ENCODE assay signal across 11 mouse cellular contexts in the genomic region with DNA sequence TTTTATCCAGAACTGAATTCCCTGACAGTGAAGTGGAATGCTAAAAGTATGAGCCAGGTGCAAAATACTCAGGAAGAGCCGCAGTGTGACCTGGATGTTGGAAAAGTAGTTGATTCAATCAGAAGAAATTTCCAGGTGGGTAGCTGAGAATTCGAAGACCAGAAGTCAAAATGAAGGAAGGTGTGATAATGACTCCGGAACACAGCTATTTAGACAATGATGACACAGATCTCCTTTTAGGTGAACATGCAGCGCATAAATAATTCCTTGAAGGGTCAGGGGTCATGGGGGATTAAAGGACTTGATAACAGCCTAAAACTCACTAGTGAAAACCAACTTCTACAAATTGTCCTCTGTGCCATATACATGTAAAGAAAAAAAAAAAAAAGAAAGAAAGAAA. TPM values are rescaled to one million over a fixed set of nuclear protein-coding genes. Genes with fewer than 3 reads are reported as not detected.
DNase-seq lines count a peak whose midpoint lies in the region; ATAC-seq and TF ChIP-seq lines count a peak whose summit lies in the region.
"Had no signal": no experiment of that assay in that cellular context is flagged by ENCODE, and none has a peak within 500 bp of the region (broad histone marks: within the 10 kb centered on the region; RNA-seq: fewer than 3 reads in every experiment).

No protein-coding gene starts in this region.

- no peak overlapping the region for H3K4me3 ChIP-seq in kidney, postnatal 0 days (replicated peaks; ENCODE audit: low read depth, low read length)
- peak overlapping the region; percentile 63; the same call in 1 of the 2 replicates for H3K4me3 ChIP-seq in hindbrain, embryonic 13.5 days
- no peak overlapping the region for H3K4me3 ChIP-seq in midbrain, embryonic 15.5 days

- no peaks in the 10 kb centered on the region for H3K27me3 ChIP-seq in kidney, postnatal 0 days (ENCODE audit: insufficient read depth, low read length)
- H3K27me3 ChIP-seq in hindbrain, embryonic 13.5 days, result no peaks in the 10 kb centered on the region
- H3K27me3 ChIP-seq in midbrain, embryonic 15.5 days (replicated peaks), result no peaks in the 10 kb centered on the region
- H3K27me3 ChIP-seq: limb, embryonic 12.5 days; megakaryocyte, embryonic 14.5 days had no signal

- ATAC-seq in kidney, postnatal 0 days (replicated peaks; ENCODE audit: low FRiP score, low read depth), result no peak
- no peak for ATAC-seq in hindbrain, embryonic 13.5 days (ENCODE audit: low FRiP score)
- no peak for ATAC-seq in midbrain, embryonic 15.5 days (replicated peaks)

- H3K4me1 ChIP-seq in kidney, postnatal 0 days (replicated peaks; ENCODE audit: insufficient read depth, low read length), result peaks cover 11% of the 10 kb centered on the region; the same call in 1 of the 2 replicates
- peaks cover 21% of the 10 kb centered on the region for H3K4me1 ChIP-seq in hindbrain, embryonic 13.5 days (replicated peaks)
- H3K4me1 ChIP-seq in midbrain, embryonic 15.5 days, result peaks cover 18% of the 10 kb centered on the region

- no peak overlapping the region for H3K9ac ChIP-seq in kidney, postnatal 0 days (ENCODE audit: low read depth, low read length)
- no peak overlapping the region for H3K9ac ChIP-seq in hindbrain, embryonic 13.5 days
- H3K9ac ChIP-seq in midbrain, embryonic 15.5 days, result no peak overlapping the region

- 0 out of 2 replicates have a peak overlapping the region, but pooled peaks have one; percentile 26 for H3K27ac ChIP-seq in kidney, postnatal 0 days
- H3K27ac ChIP-seq in hindbrain, embryonic 13.5 days, result peak overlapping the region; percentile 100; the same call in 1 of the 2 replicates
- no peak overlapping the region for H3K27ac ChIP-seq in midbrain, embryonic 15.5 days

- H3K36me3 ChIP-seq in kidney, postnatal 0 days (ENCODE audit: insufficient read depth, low read length), result peaks cover 10% of the 10 kb centered on the region; the same call in 1 of the 2 replicates
- peaks cover 23% of the 10 kb centered on the region for H3K36me3 ChIP-seq in hindbrain, embryonic 13.5 days
- peaks cover 6% of the 10 kb centered on the region; the same call in 1 of the 2 replicates for H3K36me3 ChIP-seq in midbrain, embryonic 15.5 days (replicated peaks)

- 94% methylated on average over 4 of the region's 4 CpGs for WGBS in kidney, postnatal 0 days
- 94% methylated on average over 4 of the region's 4 CpGs for WGBS in hindbrain, embryonic 13.5 days
- WGBS in midbrain, embryonic 15.5 days, result 98% methylated on average over 4 of the region's 4 CpGs

- H3K4me2 ChIP-seq in kidney, postnatal 0 days (ENCODE audit: low read length), result no peak overlapping the region
- H3K4me2 ChIP-seq in hindbrain, embryonic 13.5 days, result peak overlapping the region; percentile 93; the same call in 1 of the 2 replicates
- peak overlapping the region; percentile 87; the same call in 1 of the 2 replicates for H3K4me2 ChIP-seq in midbrain, embryonic 15.5 days

- DNase-seq in cerebellum, adult 9-10 months, result peak; percentile 58
- DNase-seq in cerebellum, postnatal 25 days, result no peak
- DNase-seq in kidney, postnatal 0 days (ENCODE audit: low spot score), result no peak
- no peak for DNase-seq in kidney, postnatal 10 days
- no peak for DNase-seq in yolk sac, embryonic 10.5 days (ENCODE audit: low spot score)
- DNase-seq in layer of hippocampus, adult 18-20 months (ENCODE audit: low spot score in 2 of 2), result no peak

- TF ChIP-seq CTCF in kidney, postnatal 0 days (IDR thresholded peaks at IDR 0.05; ENCODE audit: low read depth), result no peak

- H3K9me3 ChIP-seq in kidney, postnatal 0 days (replicated peaks; ENCODE audit: low read length), result no peaks in the 10 kb centered on the region
- no peaks in the 10 kb centered on the region for H3K9me3 ChIP-seq in hindbrain, embryonic 13.5 days
- no peaks in the 10 kb centered on the region for H3K9me3 ChIP-seq in midbrain, embryonic 15.5 days
- H3K9me3 ChIP-seq: G1E; limb, embryonic 12.5 days; megakaryocyte, embryonic 14.5 days had no signal

RNA-seq across cellular contexts. Expression of gene Bcl7b, which starts 0.6 kb away (rescaled TPM):
- 58.8 and 65.6 TPM in 2 replicates for polyA plus RNA-seq in kidney, postnatal 0 days (2015; fragmentation: Nextera tagmentation; extraction: Ambion mirVana)
- polyA plus RNA-seq in hindbrain, embryonic 13.5 days (2015; fragmentation: Nextera tagmentation; extraction: Ambion mirVana), result 45.3 and 52.1 TPM in 2 replicates
- 41.8 and 48.4 TPM in 2 replicates for polyA plus RNA-seq in midbrain, embryonic 15.5 days (2015; fragmentation: Nextera tagmentation; extraction: Ambion mirVana)
- total RNA-seq in layer of hippocampus, adult 18-20 months (2021), result 10 to 100 TPM; 57.2 to 58.2 TPM

RNA-seq across cellular contexts. Expression of gene Tbl2, which starts 18.0 kb away (rescaled TPM):
- polyA plus RNA-seq in kidney, postnatal 0 days (2015; fragmentation: Nextera tagmentation; extraction: Ambion mirVana), result 14.5 and 17.4 TPM in 2 replicates
- 14.9 and 16.7 TPM in 2 replicates for polyA plus RNA-seq in hindbrain, embryonic 13.5 days (2015; fragmentation: Nextera tagmentation; extraction: Ambion mirVana)
- 13.2 and 13.4 TPM in 2 replicates for polyA plus RNA-seq in midbrain, embryonic 15.5 days (2015; fragmentation: Nextera tagmentation; extraction: Ambion mirVana)
- 10 to 100 TPM; 30.4 to 31.5 TPM for total RNA-seq in layer of hippocampus, adult 18-20 months (2021)

RNA-seq across cellular contexts. Expression of gene Baz1b, which starts 19.6 kb away (rescaled TPM):
- 22.6 and 22.9 TPM in 2 replicates for polyA plus RNA-seq in kidney, postnatal 0 days (2015; fragmentation: Nextera tagmentation; extraction: Ambion mirVana)
- polyA plus RNA-seq in hindbrain, embryonic 13.5 days (2015; fragmentation: Nextera tagmentation; extraction: Ambion mirVana), result 35.9 and 38.1 TPM in 2 replicates
- 30.5 and 30.9 TPM in 2 replicates for polyA plus RNA-seq in midbrain, embryonic 15.5 days (2015; fragmentation: Nextera tagmentation; extraction: Ambion mirVana)
- 10 to 100 TPM; 81.1 to 81.3 TPM for total RNA-seq in layer of hippocampus, adult 18-20 months (2021)
